Mouse (Mus musculus) stomach, postnatal 0 days (tissue): ENCODE data around the gene Ssx2ip. TPM values are rescaled to one million over a fixed set of nuclear protein-coding genes. Genes with fewer than 3 reads are reported as not detected.
A peak's percentile ranks its signal among the peaks of the same experiment; 100 is the strongest.

Source experiments
- ATAC-seq: fragments of 200-750 bp; cut with Nextera tagmentation; 2 replicates; pipeline ENCODE4 v1.8.0; 2017; ENCODE audit not compliant: low FRiP score, low TSS enrichment
- DNase-seq: peaks from one replicate; pipeline ENCODE4 v3.0.0-alpha.2; 2016; ENCODE audit warnings: low spot score
- H3K27ac ChIP-seq: fragments of 300-500 bp; sonication (generic); replicated peaks from 2 replicates; pipeline ENCODE4 v1.5.1; 2014; ENCODE audit warnings: mild to moderate bottlenecking, control low read depth
- H3K27me3 ChIP-seq: fragments of 300-500 bp; sonication (generic); 2 replicates; pipeline ENCODE4 v1.6.1; 2014; ENCODE audit warnings: low read length; ENCODE audit not compliant: control insufficient read depth, insufficient read depth
- H3K36me3 ChIP-seq: fragments of 300-500 bp; sonication (generic); 2 replicates; pipeline ENCODE4 v1.6.1; 2014; ENCODE audit warnings: low read length, mixed read lengths; ENCODE audit not compliant: control insufficient read depth, insufficient read depth
- H3K4me1 ChIP-seq: fragments of 300-500 bp; sonication (generic); replicated peaks from 2 replicates; pipeline ENCODE4 v1.6.1; 2014; ENCODE audit warnings: antibody characterized with exemption; ENCODE audit not compliant: control insufficient read depth, insufficient read depth
- H3K4me2 ChIP-seq: fragments of 300-500 bp; sonication (generic); replicated peaks from 2 replicates; pipeline ENCODE4 v1.6.1; 2014; ENCODE audit warnings: low read depth, mild to moderate bottlenecking, control low read depth, moderate library complexity
- H3K4me3 ChIP-seq: fragments of 300-500 bp; sonication (generic); 2 replicates; pipeline ENCODE4 v1.5.1; 2014; ENCODE audit warnings: low read depth, low read length, control low read depth
- H3K9ac ChIP-seq: fragments of 300-500 bp; sonication (generic); 2 replicates; pipeline ENCODE4 v1.6.1; 2014; ENCODE audit warnings: mild to moderate bottlenecking, low read length, control low read depth, mixed read lengths
- H3K9me3 ChIP-seq: fragments of 300-500 bp; sonication (generic); 2 replicates; pipeline ENCODE4 v1.6.1; 2016; ENCODE audit warnings: low read length; ENCODE audit not compliant: control insufficient read depth
- CTCF ChIP-seq: IDR thresholded peaks from 2 replicates; pipeline ENCODE4 v1.5.1; 2016; ENCODE audit warnings: antibody characterized with exemption, low read depth, mild to moderate bottlenecking, moderate library complexity
- EP300 ChIP-seq: optimal IDR thresholded peaks from 2 replicates; pipeline ENCODE3; 2016; ENCODE audit warnings: antibody characterized with exemption
- WGBS: fragments of 180-500 bp; shearing (Covaris S2); extraction: QIAGEN DNeasy Blood & Tissue Kit; methylation state at CpG from one replicate; pipeline ENCODE4 v1.1.7; 2014; 5-methylcytosine and 5-hydroxymethylcytosine counted together
- polyA plus RNA-seq: library from polyadenylated mRNA; unstranded; fragments of >200 nt; fragmentation: Nextera tagmentation; extraction: Ambion mirVana; gene quantifications from 2 replicates; pipeline ENCODE4 v1.2.1, GENCODE M21; 2015

Gene Ssx2ip
- polyA plus RNA-seq, 1 experiment from 2014 or later, result 12.9 TPM

GRCm38 (mm10) chr3:146433681-146434350 lies 29.4 kb downstream of the Ssx2ip start:
- Histone ChIP-seq H3K36me3 (peaks cover 20% of the 10 kb centered on the region; the same call in 1 of the 2 replicates), H3K9ac (no peak overlapping the region), H3K4me1 (no peaks in the 10 kb centered on the region), H3K9me3 (no peaks in the 10 kb centered on the region), H3K4me2 (no peak overlapping the region), H3K4me3 (no peak overlapping the region), H3K27me3 (no peaks in the 10 kb centered on the region), H3K27ac (no peak overlapping the region)
- 85% methylated on average over 14 of the region's 14 CpGs for WGBS
- no peak for DNase-seq
- ATAC-seq, result no peak
- TF ChIP-seq EP300, result no peak
- no peak for TF ChIP-seq CTCF

- H3K4me3 ChIP-seq, result no peak overlapping the region
- H3K4me1 ChIP-seq, result no peaks in the 10 kb centered on the region
- WGBS, result 85% methylated on average over 8 of the region's 8 CpGs
- H3K4me2 ChIP-seq, result no peak overlapping the region
- no peak overlapping the region for H3K9ac ChIP-seq
- no peak for TF ChIP-seq CTCF
- no peak for TF ChIP-seq EP300
- peaks cover 20% of the 10 kb centered on the region; the same call in 1 of the 2 replicates for H3K36me3 ChIP-seq
- H3K27me3 ChIP-seq, result no peaks in the 10 kb centered on the region
- H3K27ac ChIP-seq, result no peak overlapping the region
- no peaks in the 10 kb centered on the region for H3K9me3 ChIP-seq
- DNase-seq (no peak), ATAC-seq (no peak)
Measured at GRCm38 (mm10) chr3:146434686-146435085, 30.2 kb downstream of the Ssx2ip start.

GRCm38 (mm10) chr3:146435533-146435932 lies 31.1 kb downstream of the Ssx2ip start:
- WGBS, result 96% methylated on average over 11 of the region's 11 CpGs
- TF ChIP-seq CTCF (no peak), EP300 (no peak)
- H3K36me3 ChIP-seq, result peaks cover 20% of the 10 kb centered on the region; the same call in 1 of the 2 replicates

GRCm38 (mm10) chr3:146436114-146436513 lies 31.7 kb downstream of the Ssx2ip start:
- 90% methylated on average over 8 of the region's 8 CpGs for WGBS
- no peak for ATAC-seq
- TF ChIP-seq EP300, result no peak

More at GRCm38 (mm10) chr3:146435533-146435932, 31.1 kb downstream of the Ssx2ip start:
- Histone ChIP-seq H3K4me1 (no peaks in the 10 kb centered on the region), H3K4me3 (no peak overlapping the region), H3K4me2 (no peak overlapping the region), H3K27ac (no peak overlapping the region), H3K9me3 (no peaks in the 10 kb centered on the region), H3K9ac (no peak overlapping the region), H3K27me3 (no peaks in the 10 kb centered on the region)
- no peak for ATAC-seq
- DNase-seq, result no peak

GRCm38 (mm10) chr3:146440011-146440410 lies 35.6 kb downstream of the Ssx2ip start:
- TF ChIP-seq EP300, result no peak
- no peak for TF ChIP-seq CTCF
- H3K27ac ChIP-seq, result 0 out of 2 replicates have a peak overlapping the region, but pooled peaks have one; percentile 30
- H3K27me3 ChIP-seq, result no peaks in the 10 kb centered on the region
- ATAC-seq, result no peak
- H3K4me1 ChIP-seq, result no peaks in the 10 kb centered on the region
- 82% methylated on average over 12 of the region's 12 CpGs for WGBS
- peaks cover 9% of the 10 kb centered on the region; the same call in 1 of the 2 replicates for H3K36me3 ChIP-seq
- no peaks in the 10 kb centered on the region for H3K9me3 ChIP-seq
- DNase-seq, result no peak
- no peak overlapping the region for H3K4me2 ChIP-seq
- H3K9ac ChIP-seq, result no peak overlapping the region
- H3K4me3 ChIP-seq, result no peak overlapping the region

More at GRCm38 (mm10) chr3:146436114-146436513, 31.7 kb downstream of the Ssx2ip start:
- Histone ChIP-seq H3K4me3 (no peak overlapping the region), H3K9ac (no peak overlapping the region), H3K27me3 (no peaks in the 10 kb centered on the region), H3K36me3 (peaks cover 17% of the 10 kb centered on the region; the same call in 1 of the 2 replicates), H3K27ac (no peak overlapping the region), H3K9me3 (no peaks in the 10 kb centered on the region), H3K4me1 (no peaks in the 10 kb centered on the region), H3K4me2 (no peak overlapping the region)
- DNase-seq, result no peak

- H3K9ac ChIP-seq, result no peak overlapping the region
- no peak overlapping the region for H3K27ac ChIP-seq
- H3K36me3 ChIP-seq, result peaks cover 9% of the 10 kb centered on the region; the same call in 1 of the 2 replicates
- DNase-seq (no peak), ATAC-seq (no peak)
- TF ChIP-seq CTCF (no peak), EP300 (no peak)
- H3K27me3 ChIP-seq, result no peaks in the 10 kb centered on the region
- H3K9me3 ChIP-seq, result no peaks in the 10 kb centered on the region
- 84% methylated on average over 7 of the region's 7 CpGs for WGBS
- H3K4me3 ChIP-seq, result no peak overlapping the region
- no peak overlapping the region for H3K4me2 ChIP-seq
- H3K4me1 ChIP-seq, result no peaks in the 10 kb centered on the region
Measured at GRCm38 (mm10) chr3:146440422-146440821, 36.0 kb downstream of the Ssx2ip start.
